Mouse (Mus musculus) bone marrow, adult 2 months (tissue): ENCODE data around the gene E330017A01Rik.

ENCODE experiments used
- CTCF ChIP-seq: fragments of 200-500 bp; IDR thresholded peaks from 2 replicates; pipeline ENCODE4 v1.5.1; 2011; ENCODE audit warnings: low read length, control low read depth; ENCODE audit not compliant: control insufficient read depth, insufficient read depth
- POLR2A ChIP-seq: fragments of 200-500 bp; IDR thresholded peaks from 2 replicates; pipeline ENCODE4 v1.6.1; 2011; ENCODE audit warnings: low read depth, mild to moderate bottlenecking, control low read depth, low read length, borderline replicate concordance; ENCODE audit not compliant: control insufficient read depth

DNA sequence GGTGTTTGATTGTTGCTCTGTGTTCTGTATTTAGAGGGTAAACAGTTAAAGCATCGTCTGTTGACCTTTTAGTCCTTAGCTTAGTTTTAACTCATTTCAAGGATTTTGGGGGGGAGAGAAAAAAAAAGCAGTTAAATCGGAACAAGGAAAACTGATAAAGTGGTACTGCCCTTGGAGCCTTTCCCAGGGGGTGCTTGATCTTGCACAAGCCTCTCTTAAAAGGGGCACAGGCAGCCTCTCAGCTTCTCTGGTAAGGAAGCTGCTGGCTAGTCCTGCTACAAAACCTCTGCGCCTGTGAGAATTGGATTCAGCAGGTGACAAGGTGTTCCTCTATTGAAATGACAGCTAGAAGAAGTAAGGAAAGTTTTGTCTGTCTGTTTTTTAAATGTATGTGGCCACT, 16.2 kb downstream of the E330017A01Rik start:
- TF ChIP-seq CTCF (no peak), POLR2A (no peak)
